Mouse (Mus musculus) E14TG2a.4 (cell line): ENCODE measurements around the gene Canx.

Experiments
- CTCF ChIP-seq: conservative IDR thresholded peaks from 2 replicates; pipeline ENCODE4 v1.5.1; 2014; ENCODE audit warnings: low read length
- NANOG ChIP-seq: IDR thresholded peaks from 2 replicates; pipeline ENCODE4 v1.6.1; 2014; ENCODE audit warnings: borderline replicate concordance, low read length, mixed read lengths
- POU5F1 ChIP-seq: IDR thresholded peaks from 2 replicates; pipeline ENCODE4 v1.6.1; 2014; ENCODE audit warnings: low read length, borderline replicate concordance

- TF ChIP-seq CTCF (no peak), POU5F1 (no peak), NANOG (no peak)
Observed at GRCm38 (mm10) chr11:50266997-50267396, 58.5 kb downstream of the Canx start.
